Mouse (Mus musculus): ENCODE measurements around the gene Pbsn. TPM values are rescaled to one million over a fixed set of nuclear protein-coding genes. Genes with fewer than 3 reads are reported as not detected.
A peak's percentile ranks its signal among the peaks of the same experiment; 100 is the strongest.
"Not testable (repeated sequence)": the region's sequence is repeated elsewhere in the genome, so short reads cannot be mapped to it uniquely, and the experiment has no call there.

Gene Pbsn
- total RNA-seq (2017) = not detected in 2 replicates

DNA sequence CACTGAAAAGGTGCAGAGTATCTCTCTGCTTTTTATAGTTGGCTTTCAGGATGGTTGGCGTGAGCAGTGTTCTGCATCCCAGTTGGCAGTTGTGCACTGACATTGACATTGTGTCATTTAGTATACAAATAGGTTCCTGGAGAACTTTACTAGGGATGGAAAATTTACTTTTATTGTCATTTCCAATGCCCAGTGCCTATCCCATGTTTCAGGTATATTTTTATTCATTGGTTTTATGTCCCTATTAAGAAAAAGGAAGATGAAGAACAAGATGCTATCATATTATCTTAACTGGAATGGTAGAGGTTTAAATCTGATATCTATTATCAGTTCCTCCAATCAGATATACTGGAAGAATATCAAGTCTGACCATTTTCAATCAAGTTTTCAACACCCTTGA lies at the start of gene Pbsn:
Pbsn (minus strand) TSS at position 101 of the 400 bp plus-strand sequence.
- ATAC-seq (replicated peaks in 1 of 2; ENCODE audit: insufficient read depth in 1 of 2, low FRiP score in 2 of 2, low TSS enrichment in 1 of 2, low read depth in 1 of 2, poor library complexity in 2 of 2, severe bottlenecking in 2 of 2) = no peak

- ATAC-seq (replicated peaks in 1 of 2; ENCODE audit: insufficient read depth in 1 of 2, low FRiP score in 2 of 2, low TSS enrichment in 1 of 2, low read depth in 1 of 2, poor library complexity in 2 of 2, severe bottlenecking in 2 of 2) = not testable (repeated sequence)
Observed at GRCm38 (mm10) chrX:77880033-77880432, 26.6 kb upstream of the Pbsn start.

DNA sequence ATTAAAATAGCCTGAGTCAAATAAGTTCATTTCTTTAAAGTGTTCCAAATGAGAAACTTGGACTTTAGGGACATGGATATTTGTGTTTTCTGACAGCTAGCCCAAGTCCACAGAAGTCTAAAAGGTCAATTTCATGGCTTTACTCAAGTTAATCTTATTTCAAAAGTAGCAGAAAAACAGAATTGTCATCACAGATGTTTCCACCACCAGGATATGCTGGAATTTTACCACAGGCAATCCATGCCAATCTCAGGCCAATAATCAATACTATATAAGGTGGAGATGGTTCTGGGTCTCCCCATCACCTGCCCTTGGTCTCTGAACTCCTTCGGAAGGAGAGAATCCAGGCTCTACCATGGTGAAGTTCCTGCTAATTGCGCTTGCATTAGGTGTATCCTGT lies 11.0 kb upstream of the Pbsn start, which contains the start of gene Gm14744:
Gm14744 (plus strand) TSS at position 301 of the 400 bp plus-strand sequence.
- ATAC-seq (replicated peaks in 1 of 2; ENCODE audit: insufficient read depth in 1 of 2, low FRiP score in 2 of 2, low TSS enrichment in 1 of 2, low read depth in 1 of 2, poor library complexity in 2 of 2, severe bottlenecking in 2 of 2) = not testable (repeated sequence)

GRCm38 (mm10) chrX:77812031-77812430 lies 41.4 kb downstream of the Pbsn start:
- ATAC-seq (replicated peaks in 1 of 2; ENCODE audit: insufficient read depth in 1 of 2, low FRiP score in 2 of 2, low TSS enrichment in 1 of 2, low read depth in 1 of 2, poor library complexity in 2 of 2, severe bottlenecking in 2 of 2) = no peak

GRCm38 (mm10) chrX:77810608-77811206 lies 42.7 kb downstream of the Pbsn start:
- peak; percentile 87 to 93 for ATAC-seq (replicated peaks in 1 of 2; ENCODE audit: insufficient read depth in 1 of 2, low FRiP score in 2 of 2, low TSS enrichment in 1 of 2, low read depth in 1 of 2, poor library complexity in 2 of 2, severe bottlenecking in 2 of 2)

GRCm38 (mm10) chrX:77808602-77809001 lies 44.8 kb downstream of the Pbsn start:
- peak; percentile 74 to 75; a peak in 3 of 4 replicates for ATAC-seq (replicated peaks in 1 of 2; ENCODE audit: insufficient read depth in 1 of 2, low FRiP score in 2 of 2, low TSS enrichment in 1 of 2, low read depth in 1 of 2, poor library complexity in 2 of 2, severe bottlenecking in 2 of 2)

DNA sequence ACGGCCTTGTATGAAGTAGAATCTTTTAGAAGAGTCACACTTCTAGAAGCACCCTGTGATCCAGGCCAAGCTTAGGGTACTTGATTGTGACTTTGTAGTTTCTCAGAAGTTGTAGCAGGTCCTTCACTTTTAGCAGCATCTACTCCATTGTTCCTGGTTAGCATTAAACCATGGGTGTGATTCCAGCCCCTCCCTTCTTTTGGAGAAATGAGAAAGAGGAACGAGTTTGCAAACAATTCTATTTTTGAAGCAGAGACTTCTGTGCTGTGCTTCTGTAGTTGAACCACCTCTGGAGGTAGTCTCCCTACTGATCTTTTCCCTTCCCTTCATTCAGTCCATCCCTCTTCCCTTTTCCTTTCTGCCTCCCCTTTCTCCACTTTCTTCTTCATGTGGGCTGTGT lies 51.1 kb downstream of the Pbsn start:
- no peak for ATAC-seq (replicated peaks in 1 of 2; ENCODE audit: insufficient read depth in 1 of 2, low FRiP score in 2 of 2, low TSS enrichment in 1 of 2, low read depth in 1 of 2, poor library complexity in 2 of 2, severe bottlenecking in 2 of 2)

DNA sequence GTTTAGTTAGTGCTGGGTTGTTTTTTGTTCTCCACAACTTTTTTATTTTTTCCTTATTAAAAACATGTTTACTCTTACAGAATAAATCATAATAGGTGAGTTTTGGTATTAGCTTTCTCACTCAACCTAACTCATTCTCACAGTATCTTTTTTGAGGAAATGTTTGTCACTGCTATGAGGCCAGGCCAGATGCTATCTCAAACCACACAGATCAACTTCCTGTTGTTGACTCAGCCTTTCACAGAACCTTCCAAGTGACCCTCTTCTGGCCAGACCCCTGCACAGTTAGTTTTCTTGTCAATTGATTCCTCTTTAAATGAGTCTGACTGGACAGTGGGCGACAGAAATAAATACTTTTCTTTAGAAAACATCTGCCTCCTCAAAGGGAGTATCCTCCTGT lies 51.9 kb downstream of the Pbsn start:
- ATAC-seq (replicated peaks in 1 of 2; ENCODE audit: insufficient read depth in 1 of 2, low FRiP score in 2 of 2, low TSS enrichment in 1 of 2, low read depth in 1 of 2, poor library complexity in 2 of 2, severe bottlenecking in 2 of 2) = peak; percentile 88 to 89

DNA sequence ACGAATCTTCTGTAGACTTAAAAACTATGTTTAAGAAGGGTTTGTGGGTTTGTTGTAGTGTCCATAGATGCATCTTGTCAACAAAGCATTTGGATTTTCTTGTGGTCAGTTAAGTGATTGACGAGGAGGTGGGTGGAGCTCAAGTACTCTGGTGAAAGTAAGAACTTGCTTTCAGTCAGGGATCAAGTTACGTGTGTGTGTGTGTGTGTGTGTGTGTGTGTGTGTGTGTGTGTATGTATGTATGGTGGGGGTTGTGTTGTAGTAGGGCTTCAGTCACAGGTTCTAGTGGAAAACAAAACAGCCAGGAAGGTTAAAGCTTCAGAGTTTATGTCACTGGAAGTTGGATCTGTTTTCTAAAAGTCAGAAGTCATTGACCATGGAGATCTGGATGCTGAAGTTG lies 53.9 kb downstream of the Pbsn start:
- no peak for ATAC-seq (replicated peaks in 1 of 2; ENCODE audit: insufficient read depth in 1 of 2, low FRiP score in 2 of 2, low TSS enrichment in 1 of 2, low read depth in 1 of 2, poor library complexity in 2 of 2, severe bottlenecking in 2 of 2)

DNA sequence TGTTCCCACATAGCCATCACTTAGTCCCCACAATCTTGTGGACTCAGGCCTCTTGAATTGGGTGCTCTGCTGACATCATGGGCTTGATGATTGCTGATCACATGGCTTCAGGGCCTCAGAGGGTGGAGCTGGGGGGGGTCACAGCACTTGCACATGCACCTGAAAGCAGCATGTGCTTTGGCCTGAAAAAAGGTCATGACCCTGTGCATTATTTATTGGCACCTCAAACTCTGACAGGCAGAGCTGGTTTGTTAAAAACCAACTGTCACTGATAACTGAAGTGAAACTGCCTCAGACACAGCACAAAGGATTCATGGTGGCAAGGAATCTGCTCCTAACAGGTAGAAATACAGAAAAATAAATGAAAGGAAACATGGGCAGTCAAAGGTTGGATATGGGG lies 55.6 kb downstream of the Pbsn start:
- no peak for ATAC-seq (replicated peaks in 1 of 2; ENCODE audit: insufficient read depth in 1 of 2, low FRiP score in 2 of 2, low TSS enrichment in 1 of 2, low read depth in 1 of 2, poor library complexity in 2 of 2, severe bottlenecking in 2 of 2)

DNA sequence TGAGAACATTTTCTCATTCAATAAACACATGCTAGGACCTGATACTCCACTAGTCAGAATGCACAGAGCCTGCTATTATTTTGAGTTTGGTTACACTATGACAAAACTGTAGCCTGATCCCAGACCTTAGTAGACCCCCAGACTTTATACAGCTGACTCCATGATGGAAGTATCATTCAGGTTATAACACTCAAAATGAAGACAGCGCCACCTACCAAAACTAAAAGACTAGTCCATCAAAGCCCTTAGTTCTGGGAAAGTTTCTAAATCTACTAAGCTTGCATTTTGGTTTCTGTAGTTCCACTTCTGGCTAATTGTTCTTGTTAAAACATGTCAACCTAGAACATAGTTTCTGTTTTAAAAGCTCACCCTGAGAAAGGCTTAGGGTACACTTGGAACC lies 56.5 kb downstream of the Pbsn start:
- no peak for ATAC-seq (replicated peaks in 1 of 2; ENCODE audit: insufficient read depth in 1 of 2, low FRiP score in 2 of 2, low TSS enrichment in 1 of 2, low read depth in 1 of 2, poor library complexity in 2 of 2, severe bottlenecking in 2 of 2)

DNA sequence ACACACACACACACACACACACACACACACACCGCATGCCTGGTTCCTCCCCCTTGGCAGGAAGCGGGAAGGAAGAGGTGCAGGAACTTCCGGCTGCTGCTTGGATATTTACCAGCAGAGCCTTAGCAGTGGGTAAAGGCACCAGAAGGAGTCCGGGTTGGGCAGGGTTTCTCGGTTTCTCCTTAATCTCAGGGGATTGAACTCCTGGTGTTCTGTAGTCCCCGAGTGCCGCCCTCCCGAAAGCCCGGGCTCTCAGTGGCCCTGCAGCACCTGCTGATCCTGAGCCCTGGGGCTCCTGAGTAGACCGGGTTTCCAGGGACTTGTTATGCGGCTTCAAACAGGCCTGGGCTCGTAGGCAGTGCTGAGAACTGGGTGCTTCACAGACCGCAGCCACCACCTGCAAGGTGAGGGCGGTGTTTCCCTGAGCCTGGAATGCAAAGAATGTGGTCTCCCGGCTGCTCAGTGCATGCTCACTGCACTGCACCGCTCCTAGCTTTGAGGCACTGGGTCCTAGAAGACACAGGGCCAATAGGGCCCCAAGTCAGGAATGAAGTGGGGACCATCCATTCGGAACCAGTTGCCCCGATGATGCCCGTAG lies 57.1 kb downstream of the Pbsn start, which contains the start of gene Prkx:
Prkx (minus strand) TSS at position 41 of the 598 bp plus-strand sequence.
- peak; percentile 50 to 71 for ATAC-seq (replicated peaks in 1 of 2; ENCODE audit: insufficient read depth in 1 of 2, low FRiP score in 2 of 2, low TSS enrichment in 1 of 2, low read depth in 1 of 2, poor library complexity in 2 of 2, severe bottlenecking in 2 of 2)

DNA sequence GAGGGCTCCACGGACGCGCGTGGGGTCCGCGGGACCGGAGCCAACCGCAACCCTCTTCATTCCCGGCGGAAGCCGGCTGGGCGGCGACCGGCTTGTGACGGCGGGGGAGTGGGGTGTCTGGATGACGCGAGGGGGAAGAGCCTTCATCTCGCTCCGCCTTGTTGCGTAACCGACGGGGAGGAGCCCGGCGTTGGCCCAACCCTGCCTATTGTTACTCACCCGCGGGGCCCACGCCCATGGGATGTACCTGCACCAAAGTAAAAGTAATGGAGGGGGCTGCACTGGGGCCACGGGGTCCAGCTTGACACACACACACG lies 57.6 kb downstream of the Pbsn start:
- ATAC-seq (replicated peaks in 1 of 2; ENCODE audit: insufficient read depth in 1 of 2, low FRiP score in 2 of 2, low TSS enrichment in 1 of 2, low read depth in 1 of 2, poor library complexity in 2 of 2, severe bottlenecking in 2 of 2) = peak; percentile 87 to 94

GRCm38 (mm10) chrX:77794962-77795857 lies 58.2 kb downstream of the Pbsn start:
- ATAC-seq (replicated peaks in 1 of 2; ENCODE audit: insufficient read depth in 1 of 2, low FRiP score in 2 of 2, low TSS enrichment in 1 of 2, low read depth in 1 of 2, poor library complexity in 2 of 2, severe bottlenecking in 2 of 2) = peak; percentile 15 to 46

DNA sequence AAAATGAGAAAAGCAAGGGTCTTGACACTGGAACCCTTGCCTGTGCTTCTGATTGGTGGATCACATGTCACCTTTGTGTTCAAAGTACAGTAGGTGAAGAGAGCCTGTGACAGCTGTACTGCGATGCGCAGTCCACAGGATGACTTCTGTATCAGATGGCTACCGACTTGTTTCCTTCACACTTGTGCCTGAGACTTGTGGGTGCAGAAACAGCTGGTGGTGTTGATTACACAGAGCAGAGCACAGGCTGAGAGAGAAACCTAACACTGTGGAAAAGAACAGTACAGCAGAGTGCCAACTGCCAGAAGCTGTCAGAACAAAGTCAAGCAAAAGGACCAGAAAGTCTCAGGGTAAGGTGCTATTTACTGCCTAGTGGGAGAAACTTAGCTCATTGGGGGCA lies 64.7 kb downstream of the Pbsn start:
- ATAC-seq (replicated peaks in 1 of 2; ENCODE audit: insufficient read depth in 1 of 2, low FRiP score in 2 of 2, low TSS enrichment in 1 of 2, low read depth in 1 of 2, poor library complexity in 2 of 2, severe bottlenecking in 2 of 2) = 0 out of 4 replicates have a peak, but pooled peaks of 1 of the 2 experiments have one; percentile 17

Data from hematopoietic stem cell, adult 5-6 weeks (primary cell).